Mouse (Mus musculus) c-Kit-negative CD71-positive TER-119-positive erythroid progenitor cells, embryonic 14.5 days (primary cell): ENCODE results near the gene Akap14.
"Not testable (repeated sequence)": the region's sequence is repeated elsewhere in the genome, so short reads cannot be mapped to it uniquely, and the experiment has no call there.

Experiments used
- DNase-seq: peaks from one replicate; pipeline ENCODE4 v3.0.0-alpha.2; 2013; ENCODE audit warnings: low read depth, low spot score

The Akap14 gene

GRCm38 (mm10) chrX:37168742-37169141 is at the start of gene Akap14:
Gene Akap14 (minus strand): TSS chrX:37168842.
- no peak for DNase-seq

GRCm38 (mm10) chrX:37210941-37211340 is 42.3 kb upstream of the Akap14 start, which contains the start of gene Gm9:
Gene Gm9 (minus strand): TSS chrX:37211041.
- DNase-seq, result no peak

- no peak for DNase-seq
Observed at GRCm38 (mm10) chrX:37198676-37199075, 30.0 kb upstream of the Akap14 start.

- DNase-seq, result no peak
Observed at GRCm38 (mm10) chrX:37191744-37192379, 23.2 kb upstream of the Akap14 start.

- DNase-seq, result peak; percentile 55
Observed at GRCm38 (mm10) chrX:37191105-37191743, 22.6 kb upstream of the Akap14 start, which contains the start of the genes Ndufa1 and Rnf113a1. Gene Ndufa1 (minus strand): TSS chrX:37191163. Gene Rnf113a1 (plus strand): TSS chrX:37191245.

- no peak for DNase-seq
Observed at GRCm38 (mm10) chrX:37190755-37191104, 22.1 kb upstream of the Akap14 start.

GRCm38 (mm10) chrX:37184401-37184800 is 15.8 kb upstream of the Akap14 start:
- not testable (repeated sequence) for DNase-seq

- peak; percentile 36 for DNase-seq
Observed at GRCm38 (mm10) chrX:37167085-37167484, 1.6 kb downstream of the Akap14 start.

- DNase-seq, result no peak
Observed at GRCm38 (mm10) chrX:37163115-37163514, 5.5 kb downstream of the Akap14 start.

- DNase-seq, result no peak
Observed at GRCm38 (mm10) chrX:37161169-37161568, 7.5 kb downstream of the Akap14 start.

- no peak for DNase-seq
Observed at GRCm38 (mm10) chrX:37157839-37158238, 10.8 kb downstream of the Akap14 start.

- DNase-seq, result no peak
Observed at GRCm38 (mm10) chrX:37144954-37145353, 23.7 kb downstream of the Akap14 start.

- not testable (repeated sequence) for DNase-seq
Observed at GRCm38 (mm10) chrX:37144498-37144897, 24.1 kb downstream of the Akap14 start.

- no peak for DNase-seq
Observed at GRCm38 (mm10) chrX:37141732-37142131, 26.9 kb downstream of the Akap14 start.

GRCm38 (mm10) chrX:37126671-37127358 is 41.8 kb downstream of the Akap14 start, which contains the start of gene Nkap:
Gene Nkap (plus strand): TSS chrX:37126795.
- peak; percentile 64 for DNase-seq

GRCm38 (mm10) chrX:37125511-37125910 is 43.1 kb downstream of the Akap14 start:
- no peak for DNase-seq

GRCm38 (mm10) chrX:37120212-37120611 is 48.4 kb downstream of the Akap14 start:
- no peak for DNase-seq

- DNase-seq, result no peak
Observed at GRCm38 (mm10) chrX:37119585-37119984, 49.1 kb downstream of the Akap14 start.

GRCm38 (mm10) chrX:37117085-37117484 is 51.6 kb downstream of the Akap14 start:
- no peak for DNase-seq

GRCm38 (mm10) chrX:37110881-37111193 is 57.8 kb downstream of the Akap14 start:
- no peak for DNase-seq

GRCm38 (mm10) chrX:37110193-37110880 is 58.3 kb downstream of the Akap14 start, which contains the start of gene Upf3b:
Gene Upf3b (minus strand): TSS chrX:37110322.
- peak; percentile 89 for DNase-seq
